Mouse (Mus musculus): ENCODE measurements around the gene Crybb1.

GRCm38 (mm10) chr5:112295564-112295963, 39.9 kb downstream of the Crybb1 start:
- TF ChIP-seq USF1 (IDR thresholded peaks at IDR 0.05; ENCODE audit: low read depth) (no peak), CTCF (IDR thresholded peaks at IDR 0.05; ENCODE audit: control insufficient read depth, insufficient read depth, insufficient read length) (no peak), MAX (IDR thresholded peaks at IDR 0.05) (no peak), CEBPB (IDR thresholded peaks at IDR 0.05; ENCODE audit: low read depth) (no peak), MYOD1 (IDR thresholded peaks at IDR 0.05; ENCODE audit: control insufficient read depth, insufficient read length, low read depth) (no peak), MYOG (IDR thresholded peaks at IDR 0.05; ENCODE audit: control insufficient read depth, extremely low read depth, insufficient read length) (no peak), FOSL1 (IDR thresholded peaks at IDR 0.05; ENCODE audit: insufficient read depth, low read length, poor library complexity, severe bottlenecking) (no peak)

Measured in C2C12 (cell line).